Mouse (Mus musculus): Measurements from ENCODE around the gene Olfr887. TPM values are rescaled to one million over a fixed set of nuclear protein-coding genes. Genes with fewer than 3 reads are reported as not detected.

The Olfr887 gene
- not detected in 2 replicates for polyA plus RNA-seq (2014; fragmentation: Nextera tagmentation; extraction: Ambion mirVana)

- 91% methylated on average over 1 of the region's 1 CpGs for WGBS
- DNase-seq (ENCODE audit: low spot score), result no peak
- Histone ChIP-seq H3K4me1 (replicated peaks; ENCODE audit: control insufficient read depth, insufficient read depth, low read length) (no peaks in the 10 kb centered on the region), H3K9me3 (ENCODE audit: control insufficient read depth, low read length) (no peaks in the 10 kb centered on the region), H3K9ac (no peak within 1 kb of the TSS), H3K4me2 (replicated peaks) (no peak within 1 kb of the TSS), H3K27ac (no peak within 1 kb of the TSS), H3K27me3 (ENCODE audit: control insufficient read depth, insufficient read depth, low read length) (no peaks in the 10 kb centered on the region), H3K4me3 (replicated peaks; ENCODE audit: low read length) (no peak within 1 kb of the TSS), H3K36me3 (replicated peaks; ENCODE audit: control insufficient read depth, insufficient read depth) (no peaks in the 10 kb centered on the region)
- ATAC-seq (ENCODE audit: low FRiP score), result no peak
These were observed at the start of gene Olfr887 for GRCm38 (mm10) chr9:38083772-38084171. TSS of gene Olfr887 (plus strand) at chr9:38084072.

GRCm38 (mm10) chr9:38046255-38046654, 37.6 kb upstream of the Olfr887 start, which contains the start of gene Olfr884:
TSS of gene Olfr884 (plus strand) at chr9:38046555.
- Histone ChIP-seq H3K9ac (no peak within 1 kb of the TSS), H3K27me3 (ENCODE audit: control insufficient read depth, insufficient read depth, low read length) (no peaks in the 10 kb centered on the region), H3K27ac (no peak within 1 kb of the TSS), H3K4me2 (replicated peaks) (no peak within 1 kb of the TSS), H3K4me3 (replicated peaks; ENCODE audit: low read length) (no peak within 1 kb of the TSS), H3K4me1 (replicated peaks; ENCODE audit: control insufficient read depth, insufficient read depth, low read length) (no peaks in the 10 kb centered on the region), H3K9me3 (ENCODE audit: control insufficient read depth, low read length) (no peaks in the 10 kb centered on the region), H3K36me3 (replicated peaks; ENCODE audit: control insufficient read depth, insufficient read depth) (no peaks in the 10 kb centered on the region)
- 66% methylated on average over 1 of the region's 1 CpGs for WGBS
- ATAC-seq (ENCODE audit: low FRiP score), result no peak
- no peak for DNase-seq (ENCODE audit: low spot score)

GRCm38 (mm10) chr9:38061022-38061421, 22.9 kb upstream of the Olfr887 start, which contains the start of gene Olfr885:
TSS of gene Olfr885 (plus strand) at chr9:38061322.
- H3K4me1 ChIP-seq (replicated peaks; ENCODE audit: control insufficient read depth, insufficient read depth, low read length), result no peaks in the 10 kb centered on the region
- ATAC-seq (ENCODE audit: low FRiP score), result no peak
- no peak within 1 kb of the TSS for H3K4me2 ChIP-seq (replicated peaks)
- H3K9me3 ChIP-seq (ENCODE audit: control insufficient read depth, low read length), result no peaks in the 10 kb centered on the region
- no peak for DNase-seq (ENCODE audit: low spot score)
- no peak within 1 kb of the TSS for H3K4me3 ChIP-seq (replicated peaks; ENCODE audit: low read length)
- WGBS, result 94% methylated on average over 3 of the region's 3 CpGs
- H3K27ac ChIP-seq, result no peak within 1 kb of the TSS
- H3K9ac ChIP-seq, result no peak within 1 kb of the TSS
- H3K36me3 ChIP-seq (replicated peaks; ENCODE audit: control insufficient read depth, insufficient read depth), result no peaks in the 10 kb centered on the region
- H3K27me3 ChIP-seq (ENCODE audit: control insufficient read depth, insufficient read depth, low read length), result no peaks in the 10 kb centered on the region

GRCm38 (mm10) chr9:38107828-38108227, 24.0 kb downstream of the Olfr887 start, which contains the start of gene Olfr888:
TSS of gene Olfr888 (plus strand) at chr9:38108128.
- DNase-seq (ENCODE audit: low spot score) (no peak), ATAC-seq (ENCODE audit: low FRiP score) (no peak)
- Histone ChIP-seq H3K9me3 (ENCODE audit: control insufficient read depth, low read length) (no peaks in the 10 kb centered on the region), H3K4me2 (replicated peaks) (no peak within 1 kb of the TSS), H3K27me3 (ENCODE audit: control insufficient read depth, insufficient read depth, low read length) (no peaks in the 10 kb centered on the region), H3K36me3 (replicated peaks; ENCODE audit: control insufficient read depth, insufficient read depth) (no peaks in the 10 kb centered on the region), H3K4me3 (replicated peaks; ENCODE audit: low read length) (no peak within 1 kb of the TSS), H3K9ac (no peak within 1 kb of the TSS), H3K27ac (no peak within 1 kb of the TSS), H3K4me1 (replicated peaks; ENCODE audit: control insufficient read depth, insufficient read depth, low read length) (no peaks in the 10 kb centered on the region)
- WGBS, result 80% methylated on average over 1 of the region's 1 CpGs

- Histone ChIP-seq H3K36me3 (replicated peaks; ENCODE audit: control insufficient read depth, insufficient read depth) (no peaks in the 10 kb centered on the region), H3K4me3 (replicated peaks; ENCODE audit: low read length) (no peak within 1 kb of the TSS), H3K9me3 (ENCODE audit: control insufficient read depth, low read length) (no peaks in the 10 kb centered on the region), H3K27me3 (ENCODE audit: control insufficient read depth, insufficient read depth, low read length) (no peaks in the 10 kb centered on the region), H3K4me1 (replicated peaks; ENCODE audit: control insufficient read depth, insufficient read depth, low read length) (no peaks in the 10 kb centered on the region), H3K9ac (no peak within 1 kb of the TSS), H3K27ac (no peak within 1 kb of the TSS), H3K4me2 (replicated peaks) (no peak within 1 kb of the TSS)
- no peak for ATAC-seq (ENCODE audit: low FRiP score)
- DNase-seq (ENCODE audit: low spot score), result no peak
These were observed 31.0 kb downstream of the Olfr887 start, which contains the start of gene Olfr889 for GRCm38 (mm10) chr9:38114898-38115297. TSS of gene Olfr889 (plus strand) at chr9:38115198.

Other genes with a start within 250 kb of the Olfr887 start
- gene Olfr877, start 229.8 kb upstream of the Olfr887 start, polyA plus RNA-seq (2014; fragmentation: Nextera tagmentation; extraction: Ambion mirVana), result not detected in 2 replicates
- gene Olfr145, start 187.3 kb upstream of the Olfr887 start, polyA plus RNA-seq (2014; fragmentation: Nextera tagmentation; extraction: Ambion mirVana), result not detected in 2 replicates
- gene Olfr878, start 166.2 kb upstream of the Olfr887 start, polyA plus RNA-seq (2014; fragmentation: Nextera tagmentation; extraction: Ambion mirVana), result not detected in 2 replicates
- not detected in 2 replicates for gene Olfr881, start 92.2 kb upstream of the Olfr887 start, polyA plus RNA-seq (2014; fragmentation: Nextera tagmentation; extraction: Ambion mirVana)
- not detected in 2 replicates for gene Olfr883, start 58.3 kb upstream of the Olfr887 start, polyA plus RNA-seq (2014; fragmentation: Nextera tagmentation; extraction: Ambion mirVana)
- not detected in 2 replicates for gene Olfr884, start 37.5 kb upstream of the Olfr887 start, polyA plus RNA-seq (2014; fragmentation: Nextera tagmentation; extraction: Ambion mirVana)
- not detected in 2 replicates for gene Olfr885, start 22.8 kb upstream of the Olfr887 start, polyA plus RNA-seq (2014; fragmentation: Nextera tagmentation; extraction: Ambion mirVana)
- not detected in 2 replicates for gene Olfr888, start 24.1 kb downstream of the Olfr887 start, polyA plus RNA-seq (2014; fragmentation: Nextera tagmentation; extraction: Ambion mirVana)
- gene Olfr889, start 31.1 kb downstream of the Olfr887 start, polyA plus RNA-seq (2014; fragmentation: Nextera tagmentation; extraction: Ambion mirVana), result 0.07 and 0.08 TPM in 2 replicates
- gene Olfr890, start 58.4 kb downstream of the Olfr887 start, polyA plus RNA-seq (2014; fragmentation: Nextera tagmentation; extraction: Ambion mirVana), result not detected in 2 replicates
- gene Olfr891, start 96.7 kb downstream of the Olfr887 start, polyA plus RNA-seq (2014; fragmentation: Nextera tagmentation; extraction: Ambion mirVana), result not detected in 2 replicates
- gene Olfr893, start 124.3 kb downstream of the Olfr887 start, polyA plus RNA-seq (2014; fragmentation: Nextera tagmentation; extraction: Ambion mirVana), result not detected in 2 replicates
- not detected in 2 replicates for gene Olfr894, start 134.0 kb downstream of the Olfr887 start, polyA plus RNA-seq (2014; fragmentation: Nextera tagmentation; extraction: Ambion mirVana)
- not detected in 2 replicates for gene Olfr143, start 168.7 kb downstream of the Olfr887 start, polyA plus RNA-seq (2014; fragmentation: Nextera tagmentation; extraction: Ambion mirVana)
- gene Olfr895, start 183.8 kb downstream of the Olfr887 start, polyA plus RNA-seq (2014; fragmentation: Nextera tagmentation; extraction: Ambion mirVana), result not detected in 2 replicates
- gene Olfr896-ps1, start 207.0 kb downstream of the Olfr887 start, polyA plus RNA-seq (2014; fragmentation: Nextera tagmentation; extraction: Ambion mirVana), result not detected in 2 replicates
- not detected in 2 replicates for gene Olfr25, start 245.0 kb downstream of the Olfr887 start, polyA plus RNA-seq (2014; fragmentation: Nextera tagmentation; extraction: Ambion mirVana)

Data from hindbrain, embryonic 14.5 days (tissue).